Mouse (Mus musculus) kidney, embryonic 15.5 days (tissue): ENCODE measurements around the gene CK137956. TPM values are rescaled to one million over a fixed set of nuclear protein-coding genes. Genes with fewer than 3 reads are reported as not detected.

ENCODE experiments used
- ATAC-seq: fragments of 200-750 bp; cut with Nextera tagmentation; replicated peaks from 2 replicates; pipeline ENCODE4 v1.8.0; 2017; ENCODE audit warnings: moderate TSS enrichment; ENCODE audit not compliant: low FRiP score
- H3K27ac ChIP-seq: fragments of 300-500 bp; sonication (generic); 2 replicates; pipeline ENCODE4 v1.5.1; 2015; ENCODE audit warnings: mild to moderate bottlenecking, inconsistent platforms
- H3K27me3 ChIP-seq: fragments of 300-500 bp; sonication (generic); 2 replicates; pipeline ENCODE4 v1.6.1; 2015; ENCODE audit warnings: inconsistent platforms
- H3K36me3 ChIP-seq: fragments of 300-500 bp; sonication (generic); 2 replicates; pipeline ENCODE4 v1.6.1; 2015; ENCODE audit warnings: inconsistent platforms
- H3K4me1 ChIP-seq: fragments of 300-500 bp; sonication (generic); 2 replicates; pipeline ENCODE4 v1.6.1; 2015; ENCODE audit warnings: inconsistent platforms
- H3K4me2 ChIP-seq: fragments of 300-500 bp; sonication (generic); 2 replicates; pipeline ENCODE4 v1.6.1; 2015; ENCODE audit warnings: moderate library complexity, mild to moderate bottlenecking, inconsistent platforms
- H3K4me3 ChIP-seq: fragments of 300-500 bp; sonication (generic); replicated peaks from 2 replicates; pipeline ENCODE4 v1.5.1; 2015; ENCODE audit warnings: mild to moderate bottlenecking, inconsistent platforms
- H3K9ac ChIP-seq: fragments of 300-500 bp; sonication (generic); 2 replicates; pipeline ENCODE4 v1.6.1; 2015; ENCODE audit warnings: mild to moderate bottlenecking, inconsistent platforms
- H3K9me3 ChIP-seq: fragments of 300-500 bp; sonication (generic); replicated peaks from 2 replicates; pipeline ENCODE4 v1.6.1; 2016; ENCODE audit warnings: inconsistent platforms
- WGBS: fragments of 180-500 bp; shearing (Covaris S2); methylation state at CpG from one replicate; pipeline ENCODE4 v1.1.7; 2015; ENCODE audit warnings: mixed read lengths; 5-methylcytosine and 5-hydroxymethylcytosine counted together
- polyA plus RNA-seq: library from polyadenylated mRNA; unstranded; fragments of >200 nt; fragmentation: Nextera tagmentation; extraction: Ambion mirVana; gene quantifications from 2 replicates; pipeline ENCODE4 v1.2.1, GENCODE M21; 2015

CK137956 gene
- polyA plus RNA-seq, 1 experiment from 2014 or later: not detected

DNA sequence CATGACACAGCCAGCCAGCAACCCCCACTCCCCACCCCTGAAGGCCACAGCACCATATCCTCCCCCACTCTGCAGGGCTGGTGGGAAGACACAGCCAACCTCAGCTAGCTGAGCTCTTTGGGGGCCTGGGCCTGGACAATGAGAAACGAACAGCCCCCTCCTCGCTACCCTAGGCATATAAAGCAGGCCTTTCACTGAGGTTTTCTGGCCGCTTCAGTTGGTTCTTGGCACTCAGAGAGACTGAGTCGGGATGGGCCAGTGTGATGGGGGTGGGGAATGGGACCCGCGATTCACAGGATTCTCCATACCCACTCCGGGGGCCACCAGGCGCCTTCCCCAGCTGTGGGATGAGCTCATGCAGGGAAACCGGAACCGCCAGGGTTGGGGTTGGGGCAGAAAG is 15.1 kb upstream of the CK137956 start:
- Histone ChIP-seq H3K9me3 (no peaks in the 10 kb centered on the region), H3K27ac (no peak overlapping the region), H3K4me2 (no peak overlapping the region), H3K27me3 (peaks cover 69% of the 10 kb centered on the region), H3K4me3 (no peak overlapping the region), H3K36me3 (no peaks in the 10 kb centered on the region), H3K4me1 (peaks cover 22% of the 10 kb centered on the region), H3K9ac (no peak overlapping the region)
- no peak for ATAC-seq
- WGBS: 14% methylated on average over 10 of the region's 10 CpGs

DNA sequence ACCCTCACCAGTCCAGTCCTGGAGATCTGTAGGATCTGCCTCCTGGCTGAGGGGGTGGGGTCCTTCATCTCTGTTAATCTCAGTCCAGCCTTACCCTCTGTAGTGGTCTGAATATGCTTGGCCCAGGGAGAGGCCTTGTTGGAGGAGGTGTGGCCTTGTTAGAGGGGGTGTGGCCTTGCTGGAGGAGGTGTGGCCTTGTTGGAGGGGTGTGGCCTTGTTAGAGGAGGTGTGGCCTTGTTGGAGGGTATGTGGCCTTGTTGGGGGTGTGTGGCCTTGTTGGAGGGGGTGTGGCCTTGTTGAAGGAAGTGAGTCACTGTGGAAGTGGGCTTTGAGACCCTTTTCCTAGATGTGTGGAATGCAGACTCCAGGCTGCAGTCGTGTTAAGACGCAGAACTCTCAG is 13.7 kb upstream of the CK137956 start:
- Histone ChIP-seq H3K4me3 (no peak overlapping the region), H3K27ac (no peak overlapping the region), H3K36me3 (no peaks in the 10 kb centered on the region), H3K4me1 (peaks cover 22% of the 10 kb centered on the region), H3K9me3 (no peaks in the 10 kb centered on the region), H3K9ac (no peak overlapping the region), H3K4me2 (no peak overlapping the region), H3K27me3 (peaks cover 55% of the 10 kb centered on the region)
- no peak for ATAC-seq
- WGBS: 82% methylated on average over 2 of the region's 2 CpGs

DNA sequence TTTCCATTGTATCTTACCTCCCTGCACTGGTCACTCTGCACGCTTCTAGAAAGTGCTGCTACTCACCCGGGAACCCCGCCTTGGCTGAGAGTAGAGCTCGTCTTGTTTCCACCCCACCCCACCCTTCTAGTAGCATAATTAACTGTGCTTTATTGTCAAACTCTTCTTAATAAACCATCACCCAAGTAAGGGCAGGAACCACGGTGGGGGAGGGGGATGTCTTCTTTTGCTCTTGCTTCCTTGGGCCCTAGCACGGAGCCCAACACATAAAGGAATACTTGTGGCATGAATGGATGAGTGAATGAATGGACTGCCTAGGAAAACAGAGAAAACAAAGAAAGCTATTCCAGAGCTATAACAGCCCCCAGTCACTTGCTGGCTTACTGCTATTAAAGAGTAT is 10.4 kb upstream of the CK137956 start:
- Histone ChIP-seq H3K4me1 (peaks cover 1% of the 10 kb centered on the region; the same call in 1 of the 2 replicates), H3K9ac (no peak overlapping the region), H3K27ac (no peak overlapping the region), H3K9me3 (no peaks in the 10 kb centered on the region), H3K36me3 (no peaks in the 10 kb centered on the region), H3K27me3 (peaks cover 22% of the 10 kb centered on the region), H3K4me3 (no peak overlapping the region), H3K4me2 (no peak overlapping the region)
- ATAC-seq: no peak
- WGBS: 87% methylated on average over 6 of the region's 6 CpGs

DNA sequence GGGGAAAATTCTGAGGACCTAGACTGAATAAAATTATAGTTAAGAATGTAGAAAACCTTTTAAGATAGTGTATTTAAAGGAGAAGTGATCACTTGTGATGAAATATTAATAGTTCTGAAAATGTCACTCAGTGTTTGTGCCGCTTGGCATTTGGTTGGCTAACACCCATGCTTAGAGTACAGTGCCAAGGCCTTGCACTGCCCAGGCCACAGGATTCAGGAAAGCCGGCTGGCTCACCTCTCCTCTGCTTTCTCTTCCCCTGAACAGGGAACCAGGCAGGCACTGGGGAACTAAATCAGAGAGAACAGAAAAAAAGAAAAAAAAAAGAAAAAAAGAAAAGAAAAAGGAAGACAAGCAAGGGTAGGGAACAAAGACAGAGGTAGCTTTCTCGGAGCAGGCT is 2.2 kb upstream of the CK137956 start:
- Histone ChIP-seq H3K27ac (no peak overlapping the region), H3K9ac (no peak overlapping the region), H3K36me3 (no peaks in the 10 kb centered on the region), H3K4me3 (no peak overlapping the region), H3K4me2 (no peak overlapping the region), H3K27me3 (peaks cover 48% of the 10 kb centered on the region), H3K9me3 (no peaks in the 10 kb centered on the region), H3K4me1 (peaks cover 6% of the 10 kb centered on the region; the same call in 1 of the 2 replicates)
- ATAC-seq: no peak
- WGBS: 84% methylated on average over 3 of the region's 3 CpGs

DNA sequence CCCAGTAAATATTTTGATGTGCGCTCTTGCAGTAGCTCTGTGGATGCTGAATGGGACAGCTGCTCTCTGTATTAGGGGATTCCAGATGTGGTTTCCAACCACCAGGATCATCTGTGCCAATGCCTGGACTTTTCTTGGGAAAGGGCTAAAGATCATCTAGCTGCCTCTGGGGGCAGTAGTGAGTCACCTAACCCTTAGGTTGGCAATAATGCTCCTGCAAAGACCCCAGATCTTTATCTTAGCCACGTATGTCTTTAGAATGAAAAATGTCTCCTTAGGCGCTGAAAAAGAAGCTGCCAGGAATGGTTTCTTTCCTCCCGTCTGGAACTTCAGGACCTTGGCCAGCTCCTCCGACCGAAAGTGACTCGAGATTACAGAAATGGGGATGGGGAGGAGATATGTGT is 731 bp downstream of the CK137956 start:
- no peak for ATAC-seq
- H3K4me2 ChIP-seq: no peak overlapping the region
- no peak overlapping the region for H3K4me3 ChIP-seq
- no peak overlapping the region for H3K9ac ChIP-seq
- WGBS: 7% methylated on average over 7 of the region's 7 CpGs
- peaks cover 48% of the 10 kb centered on the region for H3K27me3 ChIP-seq
- H3K4me1 ChIP-seq: peaks cover 6% of the 10 kb centered on the region; the same call in 1 of the 2 replicates
- no peak overlapping the region for H3K27ac ChIP-seq
- no peaks in the 10 kb centered on the region for H3K36me3 ChIP-seq
- no peaks in the 10 kb centered on the region for H3K9me3 ChIP-seq

DNA sequence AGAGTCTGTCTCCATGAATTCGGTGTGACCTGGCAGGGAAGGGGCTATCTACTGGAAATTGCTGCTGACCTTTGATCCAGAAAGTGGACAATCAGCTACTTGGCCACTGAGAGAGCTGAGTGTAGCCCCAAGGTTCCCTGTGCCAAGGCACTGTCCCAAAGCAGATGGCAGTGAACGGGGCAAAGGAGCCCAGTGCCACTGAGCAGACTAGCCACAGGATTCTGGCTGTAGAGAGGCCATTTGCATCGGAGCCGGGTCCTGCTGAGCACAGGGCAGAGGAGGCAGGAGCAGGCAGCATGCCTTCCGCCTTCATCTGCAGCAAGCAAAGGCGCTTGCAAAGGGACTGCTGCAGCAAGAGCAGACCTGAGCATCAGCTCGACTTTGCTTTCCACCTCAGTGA is 1.6 kb downstream of the CK137956 start:
- Histone ChIP-seq H3K9ac (no peak overlapping the region), H3K27me3 (peaks cover 48% of the 10 kb centered on the region), H3K4me1 (peaks cover 6% of the 10 kb centered on the region; the same call in 1 of the 2 replicates), H3K4me3 (no peak overlapping the region), H3K4me2 (no peak overlapping the region), H3K36me3 (no peaks in the 10 kb centered on the region), H3K27ac (no peak overlapping the region), H3K9me3 (no peaks in the 10 kb centered on the region)
- WGBS: 10% methylated on average over 7 of the region's 7 CpGs
- no peak for ATAC-seq

DNA sequence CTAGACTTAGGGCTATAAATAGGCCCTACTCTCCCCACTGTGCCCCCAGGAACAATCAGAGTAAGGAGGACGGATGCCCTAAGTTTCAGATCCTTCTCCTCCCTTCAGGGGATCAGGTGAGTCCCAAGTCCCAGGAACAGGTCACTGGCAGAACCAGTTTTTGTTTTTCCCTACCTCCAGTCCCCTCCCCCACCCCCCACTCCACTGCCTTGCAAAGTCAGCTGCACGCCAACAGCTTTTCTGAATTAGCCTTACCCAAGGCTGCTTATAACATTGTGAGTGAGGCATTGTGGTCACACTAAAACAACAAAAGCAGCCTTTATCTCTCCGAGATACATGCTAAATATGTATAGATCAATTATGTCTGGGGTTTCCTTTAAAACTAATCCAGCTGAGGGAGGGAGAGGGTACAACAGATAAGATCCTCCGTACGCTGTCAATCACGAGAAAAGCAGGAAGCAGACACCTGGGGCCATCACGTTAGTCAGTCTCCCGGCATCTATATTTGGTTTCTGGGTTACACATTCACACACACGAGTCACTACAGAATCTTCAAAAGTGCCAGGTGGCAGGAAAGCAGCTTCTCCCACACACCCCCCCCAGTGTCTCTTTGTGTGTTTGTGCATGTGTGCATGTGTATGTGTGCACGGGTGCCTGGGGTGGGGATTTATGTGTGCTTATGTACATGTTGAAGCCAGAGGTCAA is 17.6 kb downstream of the CK137956 start:
- Histone ChIP-seq H3K4me3 (no peak overlapping the region), H3K27me3 (no peaks in the 10 kb centered on the region), H3K36me3 (no peaks in the 10 kb centered on the region), H3K4me2 (no peak overlapping the region), H3K4me1 (no peaks in the 10 kb centered on the region), H3K9me3 (no peaks in the 10 kb centered on the region), H3K27ac (no peak overlapping the region), H3K9ac (no peak overlapping the region)
- WGBS: 57% methylated on average over 10 of the region's 10 CpGs
- ATAC-seq: no peak

DNA sequence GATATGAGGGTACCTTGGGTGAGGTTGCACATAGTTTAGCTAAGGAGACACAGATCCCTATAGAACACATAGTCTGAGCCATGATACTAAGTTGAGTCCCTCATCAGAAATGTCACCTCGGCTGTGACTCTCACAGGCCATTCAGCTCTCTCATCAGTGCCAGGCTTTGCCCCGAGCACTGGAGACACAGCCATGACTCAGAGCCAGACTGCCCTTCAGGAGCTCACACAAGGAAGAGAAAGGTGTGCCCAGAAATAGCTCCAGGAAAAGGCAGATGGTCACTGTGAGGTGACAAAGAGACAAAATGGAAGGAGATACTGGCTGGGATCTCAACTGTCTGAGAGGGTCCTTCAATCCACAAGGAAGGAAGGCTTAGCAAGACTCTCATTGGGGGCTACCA is 23.1 kb downstream of the CK137956 start:
- H3K36me3 ChIP-seq: no peaks in the 10 kb centered on the region
- H3K27ac ChIP-seq: no peak overlapping the region
- H3K27me3 ChIP-seq: no peaks in the 10 kb centered on the region
- H3K9ac ChIP-seq: no peak overlapping the region
- no peaks in the 10 kb centered on the region for H3K4me1 ChIP-seq
- H3K9me3 ChIP-seq: no peaks in the 10 kb centered on the region
- H3K4me2 ChIP-seq: no peak overlapping the region
- no peak for ATAC-seq
- H3K4me3 ChIP-seq: no peak overlapping the region
- 84% methylated on average over 2 of the region's 2 CpGs for WGBS

DNA sequence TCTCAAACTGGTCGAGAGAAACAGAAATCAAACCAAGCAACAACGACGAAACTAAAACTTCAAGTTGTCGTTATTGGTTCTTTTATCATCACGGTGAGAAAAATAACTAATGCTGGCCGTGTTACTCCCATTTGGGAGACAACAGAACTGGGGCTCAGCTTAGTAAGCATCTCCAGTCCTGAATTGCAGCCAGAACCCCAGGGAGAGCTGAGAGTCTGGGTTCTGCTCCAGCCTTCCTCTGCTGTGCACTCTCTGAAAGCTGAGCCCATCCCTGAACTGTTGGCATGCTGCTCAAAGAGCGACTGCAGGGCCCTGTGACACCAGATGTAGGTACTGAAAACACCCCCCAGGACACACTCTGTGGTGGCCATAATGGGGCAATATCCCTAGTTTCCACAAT is 33.3 kb downstream of the CK137956 start:
- H3K4me3 ChIP-seq: no peak overlapping the region
- 84% methylated on average over 7 of the region's 7 CpGs for WGBS
- H3K36me3 ChIP-seq: no peaks in the 10 kb centered on the region
- H3K4me1 ChIP-seq: no peaks in the 10 kb centered on the region
- no peak overlapping the region for H3K27ac ChIP-seq
- H3K9me3 ChIP-seq: no peaks in the 10 kb centered on the region
- ATAC-seq: no peak
- no peaks in the 10 kb centered on the region for H3K27me3 ChIP-seq
- no peak overlapping the region for H3K9ac ChIP-seq
- no peak overlapping the region for H3K4me2 ChIP-seq

DNA sequence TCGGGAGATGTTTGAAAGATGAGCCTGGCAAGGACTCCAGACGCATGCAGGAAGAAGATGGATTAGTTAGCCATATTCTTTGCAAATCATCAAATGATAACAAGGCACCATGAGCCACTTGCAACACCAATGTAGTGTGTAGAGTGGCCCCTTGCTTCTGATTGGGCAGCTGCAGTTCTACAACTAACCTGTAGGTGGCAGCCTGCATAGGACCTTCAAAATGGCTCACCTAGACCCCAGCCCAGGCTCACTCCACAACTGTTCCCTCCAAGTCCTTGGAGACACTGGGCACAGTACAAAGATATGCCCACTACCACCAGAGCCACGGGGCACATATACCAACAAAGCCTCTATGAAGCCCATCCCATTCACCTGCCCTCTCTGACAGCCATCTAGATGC is 35.4 kb downstream of the CK137956 start:
- H3K4me3 ChIP-seq: no peak overlapping the region
- H3K4me2 ChIP-seq: no peak overlapping the region
- H3K27me3 ChIP-seq: no peaks in the 10 kb centered on the region
- 54% methylated on average over 3 of the region's 3 CpGs for WGBS
- H3K9ac ChIP-seq: no peak overlapping the region
- no peaks in the 10 kb centered on the region for H3K4me1 ChIP-seq
- H3K9me3 ChIP-seq: no peaks in the 10 kb centered on the region
- no peak overlapping the region for H3K27ac ChIP-seq
- H3K36me3 ChIP-seq: no peaks in the 10 kb centered on the region
- ATAC-seq: no peak

DNA sequence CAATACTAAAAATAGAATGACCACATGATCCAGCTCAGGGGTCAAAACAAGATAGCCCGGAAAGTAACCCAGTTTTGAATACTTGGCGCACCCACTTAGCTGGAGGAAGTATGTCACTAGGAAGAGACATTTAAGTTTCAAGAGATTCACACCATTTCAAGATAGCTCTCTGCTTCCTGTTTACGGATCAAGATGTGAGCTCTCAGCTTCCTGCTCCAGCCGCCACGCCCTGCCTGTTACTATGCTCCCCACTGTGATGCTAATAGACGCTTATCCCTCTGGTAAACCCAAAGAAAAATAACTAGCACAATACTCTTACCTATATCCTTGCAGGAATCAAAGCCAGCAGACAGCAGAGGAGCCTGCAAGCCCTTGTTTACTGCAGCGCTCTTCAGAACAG is 57.2 kb downstream of the CK137956 start:
- H3K4me3 ChIP-seq: no peak overlapping the region
- H3K9me3 ChIP-seq: no peaks in the 10 kb centered on the region
- H3K27ac ChIP-seq: no peak overlapping the region
- H3K36me3 ChIP-seq: no peaks in the 10 kb centered on the region
- 93% methylated on average over 7 of the region's 7 CpGs for WGBS
- H3K4me1 ChIP-seq: no peaks in the 10 kb centered on the region
- H3K4me2 ChIP-seq: no peak overlapping the region
- no peak for ATAC-seq
- no peaks in the 10 kb centered on the region for H3K27me3 ChIP-seq
- no peak overlapping the region for H3K9ac ChIP-seq

DNA sequence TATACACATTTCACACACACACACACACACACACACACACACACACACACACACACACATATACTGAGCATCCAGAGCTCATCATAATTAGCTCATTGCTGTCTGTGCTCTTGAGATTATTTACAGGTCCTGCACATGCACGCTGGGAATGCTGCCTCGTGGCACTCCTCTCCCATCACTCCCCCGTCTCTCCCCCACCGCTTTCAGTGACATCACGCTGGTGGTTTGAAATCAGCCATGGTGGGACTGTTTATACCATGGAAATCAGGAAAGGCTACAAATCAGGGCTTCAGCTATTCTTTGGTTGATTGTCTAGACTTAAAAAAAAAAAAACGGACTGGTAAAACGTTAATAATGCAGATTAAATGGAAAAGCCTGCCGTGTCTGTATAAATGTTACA is 63.6 kb downstream of the CK137956 start:
- H3K4me1 ChIP-seq: no peaks in the 10 kb centered on the region
- no peak overlapping the region for H3K27ac ChIP-seq
- H3K4me3 ChIP-seq: no peak overlapping the region
- H3K9ac ChIP-seq: no peak overlapping the region
- H3K4me2 ChIP-seq: no peak overlapping the region
- 50% methylated on average over 8 of the region's 8 CpGs for WGBS
- H3K9me3 ChIP-seq: no peaks in the 10 kb centered on the region
- no peaks in the 10 kb centered on the region for H3K27me3 ChIP-seq
- no peak for ATAC-seq
- no peaks in the 10 kb centered on the region for H3K36me3 ChIP-seq

DNA sequence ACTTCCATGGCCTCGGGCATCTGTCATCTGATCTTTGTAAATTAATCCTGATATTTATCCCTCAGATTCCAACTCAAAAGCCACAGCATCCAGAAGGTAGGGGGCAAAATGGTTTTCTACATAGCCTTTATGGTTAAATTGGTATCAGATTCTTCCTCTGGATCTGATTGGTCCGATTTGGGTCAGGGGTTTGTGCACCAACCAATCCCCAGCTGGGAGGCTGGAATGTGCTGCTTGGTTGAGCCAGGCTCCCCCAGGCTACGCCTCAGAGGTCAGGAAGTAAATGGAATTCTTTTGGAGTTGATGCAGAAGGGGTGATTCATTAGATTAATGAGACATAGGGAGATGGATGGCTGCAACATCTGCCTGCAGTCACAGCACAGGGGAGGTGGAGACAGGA is 66.8 kb downstream of the CK137956 start:
- 49% methylated on average over 3 of the region's 3 CpGs for WGBS
- H3K4me3 ChIP-seq: no peak overlapping the region
- H3K27ac ChIP-seq: no peak overlapping the region
- no peak overlapping the region for H3K4me2 ChIP-seq
- H3K9ac ChIP-seq: no peak overlapping the region
- no peaks in the 10 kb centered on the region for H3K9me3 ChIP-seq
- H3K27me3 ChIP-seq: no peaks in the 10 kb centered on the region
- ATAC-seq: peak; percentile 70; the same call in 1 of the 2 replicates
- H3K36me3 ChIP-seq: no peaks in the 10 kb centered on the region
- H3K4me1 ChIP-seq: no peaks in the 10 kb centered on the region
